Mouse (Mus musculus) testis, adult 2 months (tissue): ENCODE measurements at regions not wholly inside any gene's neighbourhood (a gene's known extent, or its start where the extent isn't known, plus 50 kb on each side); places are given as distances from the start of the nearest gene placed in this dataset.

Experiments used
- H3K27ac ChIP-seq: fragments of 200-500 bp; 2 replicates; pipeline ENCODE4 v1.5.1; 2012; ENCODE audit warnings: low read depth, low read length; ENCODE audit not compliant: control insufficient read depth, insufficient read depth
- H3K27me3 ChIP-seq: fragments of 200-500 bp; 2 replicates; pipeline ENCODE4 v1.6.1; 2012; ENCODE audit warnings: mild to moderate bottlenecking, low read length, moderate library complexity; ENCODE audit not compliant: control insufficient read depth, insufficient read depth
- H3K36me3 ChIP-seq: fragments of 200-500 bp; 2 replicates; pipeline ENCODE4 v1.6.1; 2012; ENCODE audit warnings: mild to moderate bottlenecking, low read length; ENCODE audit not compliant: control insufficient read depth, insufficient read depth
- H3K4me1 ChIP-seq: fragments of 200-500 bp; 2 replicates; pipeline ENCODE4 v1.6.1; 2012; ENCODE audit warnings: low read length; ENCODE audit not compliant: control insufficient read depth, insufficient read depth
- H3K4me3 ChIP-seq: fragments of 200-500 bp; 2 replicates; pipeline ENCODE4 v1.5.1; 2012; ENCODE audit warnings: low read depth, mild to moderate bottlenecking, low read length, moderate library complexity, mixed read lengths; ENCODE audit not compliant: control insufficient read depth
- CTCF ChIP-seq: fragments of 200-500 bp; IDR thresholded peaks from 2 replicates; pipeline ENCODE4 v1.5.1; 2012; ENCODE audit warnings: low read depth, mild to moderate bottlenecking, inconsistent platforms, low read length, moderate library complexity; ENCODE audit not compliant: control insufficient read depth, insufficient read depth, insufficient replicate concordance
- POLR2A ChIP-seq: fragments of 200-500 bp; IDR thresholded peaks from 2 replicates; pipeline ENCODE4 v1.6.1; 2012; ENCODE audit warnings: low read depth, mild to moderate bottlenecking, inconsistent platforms, low read length, moderate library complexity; ENCODE audit not compliant: control insufficient read depth

DNA sequence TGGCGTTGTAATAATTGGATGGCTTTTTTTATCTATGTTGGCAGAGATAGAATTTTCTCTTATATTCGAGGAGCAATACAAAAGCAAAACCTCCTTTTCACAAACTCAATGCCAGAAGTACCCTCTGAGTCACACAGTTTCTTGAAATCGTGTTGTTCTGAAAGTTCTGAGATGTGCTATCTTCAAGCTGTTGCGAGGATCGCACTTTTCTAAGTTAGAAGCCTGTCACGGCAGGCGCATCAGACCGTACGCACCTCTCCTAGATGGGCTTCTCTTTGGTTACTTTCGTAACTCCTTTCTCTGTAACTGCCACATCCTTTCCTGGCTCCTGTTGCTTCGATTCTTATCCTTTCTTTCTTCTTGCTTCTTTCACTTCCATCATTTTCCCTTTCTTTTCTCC, 271.2 kb upstream of the Arrdc3 start:
- no peak overlapping the region for H3K27ac ChIP-seq
- H3K4me1 ChIP-seq, result no peaks in the 10 kb centered on the region
- H3K36me3 ChIP-seq, result no peaks in the 10 kb centered on the region
- TF ChIP-seq CTCF, result no peak
- TF ChIP-seq POLR2A, result no peak
- no peaks in the 10 kb centered on the region for H3K27me3 ChIP-seq
- H3K4me3 ChIP-seq, result no peak overlapping the region

DNA sequence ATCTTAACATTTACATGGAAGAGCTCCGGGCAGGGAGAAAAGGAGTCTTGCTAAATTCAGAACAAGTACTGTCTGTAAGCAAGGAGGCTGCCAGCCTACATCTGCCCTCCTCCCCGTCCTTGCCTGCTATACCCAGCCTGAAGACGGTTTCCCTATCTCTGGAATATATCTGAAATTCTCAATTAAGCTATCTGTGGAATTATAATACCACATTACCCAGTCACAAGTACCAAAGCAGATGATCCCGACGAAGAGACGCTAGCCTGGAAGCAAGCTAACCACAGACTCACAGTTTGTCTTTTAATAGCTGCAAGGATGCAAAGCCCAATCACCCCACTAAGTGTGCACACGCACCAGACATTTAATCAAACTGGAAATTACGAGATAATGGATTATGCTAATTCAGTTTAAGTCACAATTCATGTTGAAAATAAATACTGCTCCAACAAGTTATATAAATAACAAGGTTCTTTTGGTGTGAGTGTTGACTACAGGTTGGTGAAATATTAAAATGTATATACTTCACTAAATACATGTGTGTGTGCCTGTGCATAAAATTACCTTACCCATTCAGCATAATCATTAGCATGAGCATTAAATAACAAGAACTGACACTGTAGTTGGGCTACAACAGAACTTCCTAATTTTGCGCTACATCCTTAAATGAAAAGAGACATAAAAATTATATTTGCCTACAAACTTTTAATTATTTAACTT, 269.9 kb upstream of the Arrdc3 start:
- H3K27me3 ChIP-seq, result no peaks in the 10 kb centered on the region
- no peaks in the 10 kb centered on the region for H3K4me1 ChIP-seq
- no peaks in the 10 kb centered on the region for H3K36me3 ChIP-seq
- H3K4me3 ChIP-seq, result no peak overlapping the region
- TF ChIP-seq CTCF, result no peak
- TF ChIP-seq POLR2A, result no peak
- no peak overlapping the region for H3K27ac ChIP-seq

DNA sequence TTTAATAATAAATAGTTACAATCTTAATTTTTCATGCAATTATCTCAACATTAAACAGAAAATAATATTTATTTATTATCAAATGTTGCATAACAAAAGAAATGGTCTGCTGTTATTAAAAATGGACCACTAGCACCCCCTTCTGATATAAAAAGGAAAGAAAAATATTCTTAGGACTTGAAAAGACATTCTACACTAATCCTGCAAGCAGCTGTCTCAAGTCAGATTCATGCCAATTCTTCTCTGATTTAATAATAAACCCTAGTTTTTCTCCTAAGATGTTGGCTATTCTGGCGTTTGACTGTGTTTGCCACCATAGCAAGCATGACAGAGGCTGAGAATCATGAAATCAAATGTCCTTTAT, 269.3 kb upstream of the Arrdc3 start:
- no peaks in the 10 kb centered on the region for H3K4me1 ChIP-seq
- H3K27ac ChIP-seq, result no peak overlapping the region
- H3K4me3 ChIP-seq, result no peak overlapping the region
- TF ChIP-seq CTCF (no peak), POLR2A (no peak)
- H3K27me3 ChIP-seq, result no peaks in the 10 kb centered on the region
- H3K36me3 ChIP-seq, result no peaks in the 10 kb centered on the region

DNA sequence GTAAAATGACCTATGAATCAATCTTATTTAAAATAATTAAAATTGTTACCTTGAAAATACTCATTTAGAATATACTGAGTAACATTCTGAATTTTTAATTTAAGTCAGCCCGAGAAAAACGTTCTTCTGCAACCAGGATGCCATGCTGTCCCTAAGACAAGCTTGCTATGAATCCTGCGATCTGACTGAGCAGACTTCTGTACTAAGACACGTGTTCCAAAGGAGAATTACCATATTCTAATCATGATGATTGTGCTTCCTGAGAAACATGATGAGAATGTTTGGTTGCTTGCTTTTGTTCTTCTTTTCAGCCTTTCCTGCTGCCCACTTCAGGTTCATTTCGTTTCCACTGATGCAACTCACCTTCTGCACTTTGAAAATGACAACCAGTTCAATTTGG, 268.2 kb upstream of the Arrdc3 start:
- H3K27ac ChIP-seq, result no peak overlapping the region
- no peaks in the 10 kb centered on the region for H3K4me1 ChIP-seq
- H3K36me3 ChIP-seq, result no peaks in the 10 kb centered on the region
- no peaks in the 10 kb centered on the region for H3K27me3 ChIP-seq
- no peak overlapping the region for H3K4me3 ChIP-seq
- TF ChIP-seq CTCF, result no peak
- no peak for TF ChIP-seq POLR2A

DNA sequence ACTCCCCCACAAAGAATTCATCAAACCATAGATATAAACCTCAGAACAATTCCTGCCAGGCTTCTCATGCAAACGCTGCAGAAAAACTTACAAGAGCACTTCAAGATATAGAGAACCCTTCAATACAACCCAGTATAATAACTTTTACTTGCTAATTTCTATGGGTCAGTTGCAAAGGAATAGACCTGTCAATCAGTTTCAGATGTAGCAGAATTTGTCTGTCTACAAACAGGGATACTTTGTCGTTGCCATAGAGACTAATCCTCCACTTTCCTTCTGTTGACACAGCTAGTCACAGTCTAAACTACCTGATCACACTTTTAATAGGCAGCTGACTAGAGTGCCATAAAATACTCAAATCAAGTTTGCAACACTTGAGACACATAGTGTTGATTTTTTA, 260.2 kb upstream of the Arrdc3 start:
- H3K36me3 ChIP-seq, result no peaks in the 10 kb centered on the region
- H3K27ac ChIP-seq, result no peak overlapping the region
- no peaks in the 10 kb centered on the region for H3K27me3 ChIP-seq
- no peak overlapping the region for H3K4me3 ChIP-seq
- no peak for TF ChIP-seq CTCF
- no peak for TF ChIP-seq POLR2A
- H3K4me1 ChIP-seq, result no peaks in the 10 kb centered on the region

DNA sequence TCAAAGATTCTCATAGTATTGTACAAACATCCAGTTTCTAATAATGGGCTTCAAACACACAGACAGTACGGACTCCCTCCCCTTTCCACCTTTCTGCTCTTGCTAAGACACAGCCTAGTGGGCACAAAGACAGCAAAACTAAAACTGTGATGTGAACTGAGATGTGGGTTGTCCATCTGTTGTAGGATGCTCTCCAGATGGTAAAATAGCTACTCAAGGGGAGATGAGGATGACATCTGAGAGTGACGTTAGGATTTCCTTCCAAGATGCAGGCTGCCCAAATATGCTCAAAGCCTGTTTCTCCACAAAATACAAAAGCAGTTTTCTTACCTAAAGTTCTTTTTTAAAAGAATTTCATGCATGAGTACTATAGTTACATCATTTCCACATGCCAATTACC, 241.8 kb upstream of the Arrdc3 start:
- Histone ChIP-seq H3K36me3 (no peaks in the 10 kb centered on the region), H3K4me1 (no peaks in the 10 kb centered on the region), H3K4me3 (no peak overlapping the region), H3K27me3 (no peaks in the 10 kb centered on the region), H3K27ac (no peak overlapping the region)
- no peak for TF ChIP-seq POLR2A
- no peak for TF ChIP-seq CTCF

DNA sequence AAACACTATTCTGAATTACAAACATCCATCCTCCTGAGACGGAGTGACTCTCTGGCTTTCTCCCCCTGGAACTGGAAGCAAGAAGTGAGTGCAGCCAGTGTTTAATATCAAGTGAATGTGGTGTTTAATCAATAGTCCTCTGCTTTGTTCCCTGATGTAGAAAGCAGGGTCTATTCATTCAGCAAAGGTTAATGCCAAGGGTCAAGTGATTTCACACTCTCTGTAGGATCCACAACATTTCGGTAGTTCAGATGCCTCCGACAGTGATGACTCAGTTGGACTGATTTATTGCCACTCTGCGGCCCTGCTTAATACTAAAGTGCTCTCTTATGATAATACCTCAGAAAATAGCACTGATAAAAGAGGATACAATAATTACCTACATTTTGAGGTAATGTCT, 235.6 kb upstream of the Arrdc3 start:
- H3K4me3 ChIP-seq, result no peak overlapping the region
- H3K4me1 ChIP-seq, result no peaks in the 10 kb centered on the region
- no peak for TF ChIP-seq CTCF
- TF ChIP-seq POLR2A, result no peak
- no peaks in the 10 kb centered on the region for H3K27me3 ChIP-seq
- H3K27ac ChIP-seq, result no peak overlapping the region
- no peaks in the 10 kb centered on the region for H3K36me3 ChIP-seq
